Mouse (Mus musculus) liver, embryonic 11.5 days (tissue): ENCODE data around the gene Atp2b1. TPM values are rescaled to one million over a fixed set of nuclear protein-coding genes. Genes with fewer than 3 reads are reported as not detected.
"Not testable (repeated sequence)": the region's sequence is repeated elsewhere in the genome, so short reads cannot be mapped to it uniquely, and the experiment has no call there.

Experiments
- ATAC-seq: fragments of 200-750 bp; cut with Nextera tagmentation; replicated peaks from 2 replicates; pipeline ENCODE4 v1.8.0; 2017; ENCODE audit warnings: moderate number of reproducible peaks, mild to moderate bottlenecking, moderate TSS enrichment, moderate library complexity; ENCODE audit not compliant: low FRiP score
- DNase-seq: peaks from one replicate; pipeline ENCODE4 v3.0.0-alpha.2; 2017; ENCODE audit warnings: low spot score
- H3K27ac ChIP-seq: fragments of 300-500 bp; sonication (generic); 2 replicates; pipeline ENCODE4 v1.5.1; 2014; ENCODE audit warnings: mild to moderate bottlenecking, low read depth, low read length, control low read depth
- H3K27me3 ChIP-seq: fragments of 300-500 bp; sonication (generic); replicated peaks from 2 replicates; pipeline ENCODE4 v1.6.1; 2014; ENCODE audit warnings: low read length, mixed read lengths; ENCODE audit not compliant: control insufficient read depth, insufficient read depth
- H3K36me3 ChIP-seq: fragments of 300-500 bp; sonication (generic); 2 replicates; pipeline ENCODE4 v1.6.1; 2014; ENCODE audit warnings: mild to moderate bottlenecking, low read length, moderate library complexity, mixed read lengths; ENCODE audit not compliant: control insufficient read depth, insufficient read depth
- H3K4me1 ChIP-seq: fragments of 300-500 bp; sonication (generic); replicated peaks from 2 replicates; pipeline ENCODE4 v1.6.1; 2014; ENCODE audit warnings: low read length, mixed read lengths; ENCODE audit not compliant: control insufficient read depth, insufficient read depth
- H3K4me2 ChIP-seq: fragments of 300-500 bp; sonication (generic); 2 replicates; pipeline ENCODE4 v1.6.1; 2014; ENCODE audit warnings: mild to moderate bottlenecking, control low read depth, moderate library complexity
- H3K4me3 ChIP-seq: fragments of 300-500 bp; sonication (generic); 2 replicates; pipeline ENCODE4 v1.5.1; 2014; ENCODE audit warnings: low read depth, low read length, control low read depth
- H3K9ac ChIP-seq: fragments of 300-500 bp; sonication (generic); 2 replicates; pipeline ENCODE4 v1.6.1; 2014; ENCODE audit warnings: low read depth, low read length, control low read depth
- H3K9me3 ChIP-seq: fragments of 300-500 bp; sonication (generic); 2 replicates; pipeline ENCODE4 v1.6.1; 2016; ENCODE audit warnings: low read length, inconsistent platforms, mixed read lengths; ENCODE audit not compliant: control insufficient read depth
- WGBS: fragments of 180-500 bp; shearing (Covaris S2); extraction: QIAGEN DNeasy Blood & Tissue Kit; methylation state at CpG from one replicate; pipeline ENCODE4 v1.1.7; 2014; 5-methylcytosine and 5-hydroxymethylcytosine counted together
- polyA plus RNA-seq: library from polyadenylated mRNA; unstranded; fragments of >200 nt; fragmentation: Nextera tagmentation; extraction: Ambion mirVana; gene quantifications from 2 replicates; pipeline ENCODE4 v1.2.1, GENCODE M21; 2014

The Atp2b1 gene
- polyA plus RNA-seq, 1 experiment from 2014 or later, result 71.9 TPM

DNA sequence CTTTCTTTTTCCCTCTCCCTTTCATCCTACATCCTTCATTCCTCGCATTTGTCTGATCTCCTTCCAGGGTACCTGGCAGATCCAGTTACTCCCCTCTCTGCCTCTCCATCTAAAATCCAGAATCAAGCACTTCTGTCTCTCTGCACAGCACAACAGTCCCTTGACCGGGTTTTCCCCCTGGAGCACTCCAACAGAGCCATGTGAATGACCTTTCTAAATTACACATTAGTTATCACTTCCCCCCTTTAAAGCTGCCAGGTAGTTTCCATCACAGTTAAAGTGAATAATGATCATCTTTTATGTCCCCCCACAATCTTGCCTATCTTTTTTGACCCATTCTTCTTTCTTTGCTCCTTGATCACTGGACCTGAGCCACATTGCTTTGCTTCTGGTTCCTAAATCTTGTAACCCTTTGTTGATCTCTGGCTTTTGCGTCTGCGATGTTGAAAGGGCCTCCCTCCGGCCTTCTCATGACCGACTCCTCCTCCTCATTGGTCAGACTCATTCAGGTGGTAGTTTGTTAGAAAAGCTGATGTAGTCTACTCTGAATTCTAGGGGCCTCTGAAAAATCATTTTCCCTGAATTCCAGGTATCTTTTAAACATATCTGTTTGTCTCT, 62.8 kb downstream of the Atp2b1 start:
- WGBS, result 74% methylated on average over 6 of the region's 6 CpGs
- Histone ChIP-seq H3K27ac (no peak overlapping the region), H3K9ac (no peak overlapping the region), H3K36me3 (no peaks in the 10 kb centered on the region), H3K9me3 (no peaks in the 10 kb centered on the region), H3K4me3 (no peak overlapping the region), H3K4me1 (peaks cover 4% of the 10 kb centered on the region), H3K4me2 (no peak overlapping the region), H3K27me3 (no peaks in the 10 kb centered on the region)
- ATAC-seq (no peak), DNase-seq (no peak)

DNA sequence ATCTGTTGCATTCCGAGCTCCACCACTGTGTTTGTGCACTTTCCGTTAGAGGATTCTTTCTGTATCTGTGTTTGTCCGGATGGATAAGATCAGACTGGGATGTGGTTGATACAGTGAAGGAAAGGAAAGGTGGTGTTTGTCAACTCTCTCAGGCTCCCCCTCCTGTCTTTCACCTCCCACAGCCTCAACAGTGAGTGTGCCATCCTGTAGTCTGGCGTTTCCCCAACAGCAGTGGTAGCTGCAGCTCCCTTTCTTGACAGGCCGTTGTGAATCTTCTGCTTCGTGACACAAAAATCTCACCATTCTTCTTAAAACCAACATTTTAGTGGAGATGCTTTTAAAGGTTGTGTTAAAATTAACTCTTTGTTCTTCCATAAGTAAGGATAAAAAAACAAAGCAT, 64.6 kb downstream of the Atp2b1 start:
- no peaks in the 10 kb centered on the region for H3K27me3 ChIP-seq
- no peak overlapping the region for H3K9ac ChIP-seq
- H3K4me3 ChIP-seq, result no peak overlapping the region
- no peaks in the 10 kb centered on the region for H3K9me3 ChIP-seq
- WGBS, result 63% methylated on average over 6 of the region's 6 CpGs
- no peaks in the 10 kb centered on the region; the same call in 1 of the 2 replicates for H3K4me1 ChIP-seq
- H3K27ac ChIP-seq, result no peak overlapping the region
- ATAC-seq (no peak), DNase-seq (no peak)
- H3K4me2 ChIP-seq, result no peak overlapping the region
- no peaks in the 10 kb centered on the region for H3K36me3 ChIP-seq

DNA sequence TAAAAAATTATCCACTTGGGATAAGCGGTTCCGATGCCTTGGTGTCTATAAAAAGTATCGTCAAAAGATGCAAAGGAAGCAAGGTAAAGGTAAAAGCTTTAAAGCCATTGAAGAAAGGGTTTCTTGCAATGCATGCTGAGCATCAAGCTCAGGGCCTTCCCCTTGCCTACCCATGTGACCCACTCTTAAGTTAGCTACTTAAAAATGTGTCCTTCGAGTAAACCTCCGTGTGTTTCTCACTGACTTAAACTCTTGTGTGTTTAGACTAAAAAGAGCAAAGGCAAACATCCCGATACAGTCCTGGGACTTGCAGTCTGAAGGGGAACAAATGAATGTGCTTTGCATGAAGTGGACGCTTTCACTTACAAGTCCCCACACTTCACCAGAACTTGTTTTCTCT, 65.1 kb downstream of the Atp2b1 start:
- WGBS, result 83% methylated on average over 7 of the region's 7 CpGs
- H3K4me1 ChIP-seq, result no peaks in the 10 kb centered on the region; the same call in 1 of the 2 replicates
- H3K27ac ChIP-seq, result no peak overlapping the region
- no peak for ATAC-seq
- no peak overlapping the region for H3K4me3 ChIP-seq
- H3K4me2 ChIP-seq, result no peak overlapping the region
- no peaks in the 10 kb centered on the region for H3K27me3 ChIP-seq
- H3K9me3 ChIP-seq, result no peaks in the 10 kb centered on the region
- H3K9ac ChIP-seq, result no peak overlapping the region
- no peak for DNase-seq
- no peaks in the 10 kb centered on the region for H3K36me3 ChIP-seq

DNA sequence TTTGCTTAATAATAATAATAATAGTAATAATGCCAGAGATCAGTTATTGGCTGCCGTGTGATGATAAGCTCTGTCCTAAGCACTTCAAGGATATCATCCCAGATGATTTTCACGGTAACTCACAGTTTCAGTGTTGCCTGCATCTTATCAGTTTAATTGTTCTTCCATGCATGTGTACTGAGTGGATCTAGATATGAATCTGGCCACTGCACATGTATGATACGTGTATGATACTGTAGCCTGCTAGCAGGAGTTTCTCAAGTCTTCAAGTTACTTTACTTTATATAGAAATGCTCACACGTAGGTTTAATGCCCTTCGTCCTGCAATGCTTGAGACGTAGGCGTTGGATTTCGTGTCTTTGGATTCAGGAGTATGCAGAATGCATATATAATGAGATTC, 65.7 kb downstream of the Atp2b1 start:
- ATAC-seq (no peak), DNase-seq (no peak)
- Histone ChIP-seq H3K36me3 (no peaks in the 10 kb centered on the region), H3K27me3 (no peaks in the 10 kb centered on the region), H3K4me3 (no peak overlapping the region), H3K4me2 (no peak overlapping the region), H3K9me3 (no peaks in the 10 kb centered on the region), H3K27ac (no peak overlapping the region), H3K9ac (no peak overlapping the region), H3K4me1 (no peaks in the 10 kb centered on the region; the same call in 1 of the 2 replicates)
- WGBS, result 88% methylated on average over 8 of the region's 8 CpGs

DNA sequence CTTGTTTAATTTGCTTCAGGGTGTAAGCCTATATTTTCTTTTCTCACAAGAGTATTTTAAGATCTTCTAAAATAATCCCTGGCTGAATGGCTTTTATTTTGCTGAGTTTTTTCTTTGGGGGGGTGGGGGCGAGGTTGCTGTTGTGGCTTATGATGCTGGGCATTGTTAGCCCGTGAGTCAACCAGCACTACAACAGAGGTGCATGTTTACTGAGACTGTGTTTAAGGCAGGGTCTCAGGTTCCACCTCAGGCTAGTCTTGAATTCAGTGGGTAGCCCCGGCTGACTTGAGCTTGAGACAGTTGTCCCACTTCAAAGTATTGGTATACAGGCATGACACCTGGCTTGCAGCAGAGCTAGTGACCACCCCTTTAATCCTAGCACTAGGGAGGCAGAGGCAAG, 77.8 kb downstream of the Atp2b1 start:
- ATAC-seq, result no peak

GRCm38 (mm10) chr10:98993186-98993585, 79.0 kb downstream of the Atp2b1 start:
- WGBS, result 86% methylated on average over 8 of the region's 8 CpGs
- DNase-seq, result no peak
- Histone ChIP-seq H3K9ac (no peak overlapping the region), H3K4me3 (no peak overlapping the region), H3K27me3 (no peaks in the 10 kb centered on the region), H3K36me3 (peaks cover 13% of the 10 kb centered on the region), H3K4me1 (no peaks in the 10 kb centered on the region), H3K9me3 (no peaks in the 10 kb centered on the region), H3K4me2 (no peak overlapping the region), H3K27ac (no peak overlapping the region)
- ATAC-seq, result no peak

More for the DNA sequence above, 77.8 kb downstream of the Atp2b1 start:
- DNase-seq, result no peak
- H3K9ac ChIP-seq, result no peak overlapping the region
- H3K4me2 ChIP-seq, result no peak overlapping the region
- H3K4me3 ChIP-seq, result no peak overlapping the region
- H3K27me3 ChIP-seq, result no peaks in the 10 kb centered on the region
- H3K27ac ChIP-seq, result no peak overlapping the region
- WGBS, result 85% methylated on average over 3 of the region's 3 CpGs
- peaks cover 10% of the 10 kb centered on the region for H3K36me3 ChIP-seq
- H3K4me1 ChIP-seq, result no peaks in the 10 kb centered on the region
- no peaks in the 10 kb centered on the region for H3K9me3 ChIP-seq

GRCm38 (mm10) chr10:98995016-98995747, 81.0 kb downstream of the Atp2b1 start:
- H3K27ac ChIP-seq, H3K4me2 ChIP-seq, H3K27me3 ChIP-seq, DNase-seq, H3K4me3 ChIP-seq, H3K9ac ChIP-seq, H3K9me3 ChIP-seq, ATAC-seq, H3K4me1 ChIP-seq: not testable (repeated sequence)
- 89% methylated on average over 6 of the region's 6 CpGs for WGBS
- peaks cover 15% of the 10 kb centered on the region for H3K36me3 ChIP-seq

- Histone ChIP-seq H3K27me3 (no peaks in the 10 kb centered on the region), H3K9ac (no peak overlapping the region), H3K4me3 (no peak overlapping the region), H3K9me3 (no peaks in the 10 kb centered on the region), H3K36me3 (peaks cover 29% of the 10 kb centered on the region), H3K27ac (no peak overlapping the region), H3K4me1 (no peaks in the 10 kb centered on the region), H3K4me2 (no peak overlapping the region)
- 85% methylated on average over 3 of the region's 3 CpGs for WGBS
- ATAC-seq (no peak), DNase-seq (no peak)
These were observed 90.7 kb downstream of the Atp2b1 start for GRCm38 (mm10) chr10:99004866-99005265.

DNA sequence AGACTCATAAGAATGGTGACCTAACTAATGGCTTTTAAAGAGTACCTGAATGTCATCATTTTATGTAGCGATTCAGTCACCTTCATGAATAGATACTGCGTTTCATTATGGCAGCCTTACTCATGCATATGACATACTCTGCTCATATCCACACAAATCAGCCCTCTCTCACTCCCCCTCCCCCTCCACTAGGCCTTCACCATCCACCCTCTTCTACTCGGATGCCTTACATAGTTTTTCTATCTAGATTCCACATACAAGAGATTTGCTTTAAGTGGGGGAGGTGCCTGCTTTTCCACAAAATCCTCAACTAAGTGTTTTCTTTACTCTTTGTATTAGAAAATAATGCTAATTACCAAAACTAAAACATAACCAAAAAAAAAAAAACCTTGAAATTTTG, 96.9 kb downstream of the Atp2b1 start:
- H3K27me3 ChIP-seq, result no peaks in the 10 kb centered on the region
- H3K4me1 ChIP-seq, result no peaks in the 10 kb centered on the region
- no peak for ATAC-seq
- no peak for DNase-seq
- WGBS, result 74% methylated on average over 3 of the region's 3 CpGs
- H3K9me3 ChIP-seq, result no peaks in the 10 kb centered on the region
- no peak overlapping the region for H3K9ac ChIP-seq
- no peak overlapping the region for H3K27ac ChIP-seq
- no peak overlapping the region for H3K4me2 ChIP-seq
- H3K4me3 ChIP-seq, result no peak overlapping the region
- H3K36me3 ChIP-seq, result peaks cover 14% of the 10 kb centered on the region
